Mouse (Mus musculus): ENCODE data around the gene Hdac9.

Gene Hdac9

GRCm38 (mm10) chr12:34594167-34594793, 322.6 kb downstream of the Hdac9 start:
- DNase-seq (ENCODE audit: low spot score), result no peak

- no peak for DNase-seq (ENCODE audit: low spot score)
Observed at GRCm38 (mm10) chr12:34587171-34587570, 329.7 kb downstream of the Hdac9 start.

- DNase-seq (ENCODE audit: low spot score), result no peak
Observed at GRCm38 (mm10) chr12:34582522-34582921, 334.4 kb downstream of the Hdac9 start.

GRCm38 (mm10) chr12:34579220-34579619, 337.7 kb downstream of the Hdac9 start:
- no peak for DNase-seq (ENCODE audit: low spot score)

GRCm38 (mm10) chr12:34571069-34571468, 345.8 kb downstream of the Hdac9 start:
- no peak for DNase-seq (ENCODE audit: low spot score)

GRCm38 (mm10) chr12:34569472-34569871, 347.4 kb downstream of the Hdac9 start:
- DNase-seq (ENCODE audit: low spot score), result no peak

GRCm38 (mm10) chr12:34569052-34569451, 347.8 kb downstream of the Hdac9 start:
- no peak for DNase-seq (ENCODE audit: low spot score)

GRCm38 (mm10) chr12:34562331-34562730, 354.6 kb downstream of the Hdac9 start:
- no peak for DNase-seq (ENCODE audit: low spot score)

GRCm38 (mm10) chr12:34559001-34559400, 357.9 kb downstream of the Hdac9 start:
- DNase-seq (ENCODE audit: low spot score), result no peak

- no peak for DNase-seq (ENCODE audit: low spot score)
Observed at GRCm38 (mm10) chr12:34554803-34555202, 362.1 kb downstream of the Hdac9 start.

- DNase-seq (ENCODE audit: low spot score), result no peak
Observed at GRCm38 (mm10) chr12:34550268-34550667, 366.6 kb downstream of the Hdac9 start.

GRCm38 (mm10) chr12:34529165-34529545, 387.7 kb downstream of the Hdac9 start:
- no peak for DNase-seq (ENCODE audit: low spot score)

GRCm38 (mm10) chr12:34528201-34529164, 388.4 kb downstream of the Hdac9 start:
- DNase-seq (ENCODE audit: low spot score), result no peak

GRCm38 (mm10) chr12:34527761-34528160, 389.1 kb downstream of the Hdac9 start:
- DNase-seq (ENCODE audit: low spot score), result no peak

GRCm38 (mm10) chr12:34521468-34521867, 395.4 kb downstream of the Hdac9 start:
- DNase-seq (ENCODE audit: low spot score), result no peak

- DNase-seq (ENCODE audit: low spot score), result no peak
Observed at GRCm38 (mm10) chr12:34516769-34517562, 399.9 kb downstream of the Hdac9 start.

- DNase-seq (ENCODE audit: low spot score), result no peak
Observed at GRCm38 (mm10) chr12:34506345-34506744, 410.6 kb downstream of the Hdac9 start.

GRCm38 (mm10) chr12:34498751-34499626, 417.9 kb downstream of the Hdac9 start:
- DNase-seq (ENCODE audit: low spot score), result no peak

GRCm38 (mm10) chr12:34498331-34498730, 418.6 kb downstream of the Hdac9 start:
- no peak for DNase-seq (ENCODE audit: low spot score)

- DNase-seq (ENCODE audit: low spot score), result no peak
Observed at GRCm38 (mm10) chr12:34497702-34498101, 419.2 kb downstream of the Hdac9 start.

- no peak for DNase-seq (ENCODE audit: low spot score)
Observed at GRCm38 (mm10) chr12:34495940-34496339, 421.0 kb downstream of the Hdac9 start.
